Mouse (Mus musculus) urinary bladder, postnatal 10 days (tissue): Measurements from ENCODE around the gene Cyp2j7.
"Not testable (repeated sequence)": the region's sequence is repeated elsewhere in the genome, so short reads cannot be mapped to it uniquely, and the experiment has no call there.

ENCODE experiments used
- DNase-seq: peaks from one replicate; pipeline ENCODE4 v3.0.0; 2022; ENCODE audit warnings: low spot score

Gene Cyp2j7

DNA sequence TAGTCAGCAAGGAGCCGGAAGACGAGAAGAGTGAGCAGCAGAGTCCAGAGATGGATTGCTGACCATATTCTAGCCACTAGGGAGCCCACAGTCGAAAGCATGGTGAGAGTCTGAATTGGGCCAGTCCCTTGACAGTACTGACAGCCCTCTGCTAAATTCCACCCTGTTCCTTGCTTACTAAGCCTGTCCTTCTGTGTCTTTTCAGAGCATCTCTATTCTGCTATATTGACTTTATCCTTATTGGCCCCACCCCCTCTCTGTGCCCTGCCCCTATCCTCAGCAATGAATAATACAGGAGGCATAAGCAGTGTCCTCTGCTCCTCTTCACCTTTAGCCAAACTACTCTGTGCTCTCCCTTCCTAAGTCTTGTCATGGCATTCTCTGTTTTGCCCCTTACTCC lies at the start of gene Cyp2j7:
Cyp2j7 (minus strand) TSS at position 101 of the 400 bp plus-strand sequence.
- DNase-seq, result no peak

- not testable (repeated sequence) for DNase-seq
Measured at GRCm38 (mm10) chr4:96276896-96277295, 40.4 kb upstream of the Cyp2j7 start.

DNA sequence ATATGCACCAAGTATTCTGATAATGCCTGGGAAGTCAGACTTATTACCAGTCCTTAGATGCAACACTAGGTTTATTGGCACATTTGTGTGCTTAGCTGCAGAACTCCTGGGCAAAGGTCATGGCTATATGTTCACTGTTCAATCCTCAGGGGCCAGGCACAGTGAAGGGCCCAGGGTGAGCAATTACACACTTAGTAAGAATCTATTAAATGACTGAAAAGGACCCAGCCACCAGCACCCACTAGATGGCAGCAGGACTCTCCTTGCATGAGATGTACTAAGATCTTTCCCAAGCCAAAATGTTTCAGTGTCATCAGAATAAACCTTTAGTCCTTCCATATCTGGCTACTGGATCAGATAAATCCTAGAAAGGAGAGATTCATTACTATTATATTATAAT lies 37.4 kb upstream of the Cyp2j7 start:
- no peak for DNase-seq

GRCm38 (mm10) chr4:96196701-96197100 lies 39.8 kb downstream of the Cyp2j7 start:
- no peak for DNase-seq

- not testable (repeated sequence) for DNase-seq
Measured at GRCm38 (mm10) chr4:96189321-96189720, 47.1 kb downstream of the Cyp2j7 start.

DNA sequence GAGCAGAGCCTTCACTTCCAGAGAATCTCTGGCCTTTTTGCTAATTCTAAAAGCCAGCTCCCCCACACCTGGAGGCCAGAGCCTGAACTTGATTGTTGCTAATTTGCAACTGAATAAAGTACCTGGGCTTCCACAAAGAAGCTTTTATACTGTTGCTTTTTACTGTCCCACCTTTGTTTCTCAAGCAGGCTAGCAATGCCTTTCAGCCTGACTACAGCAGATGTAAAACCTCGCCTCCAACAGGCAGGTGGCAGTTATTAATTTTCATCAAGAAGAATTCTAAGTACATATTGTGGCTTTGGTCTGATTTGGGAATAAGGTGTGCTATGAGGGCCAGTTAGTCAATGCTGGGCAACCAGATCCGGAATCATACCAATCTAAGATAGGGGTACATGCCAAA lies 47.8 kb downstream of the Cyp2j7 start:
- not testable (repeated sequence) for DNase-seq

- not testable (repeated sequence) for DNase-seq
Measured at GRCm38 (mm10) chr4:96188146-96188545, 48.3 kb downstream of the Cyp2j7 start.

DNA sequence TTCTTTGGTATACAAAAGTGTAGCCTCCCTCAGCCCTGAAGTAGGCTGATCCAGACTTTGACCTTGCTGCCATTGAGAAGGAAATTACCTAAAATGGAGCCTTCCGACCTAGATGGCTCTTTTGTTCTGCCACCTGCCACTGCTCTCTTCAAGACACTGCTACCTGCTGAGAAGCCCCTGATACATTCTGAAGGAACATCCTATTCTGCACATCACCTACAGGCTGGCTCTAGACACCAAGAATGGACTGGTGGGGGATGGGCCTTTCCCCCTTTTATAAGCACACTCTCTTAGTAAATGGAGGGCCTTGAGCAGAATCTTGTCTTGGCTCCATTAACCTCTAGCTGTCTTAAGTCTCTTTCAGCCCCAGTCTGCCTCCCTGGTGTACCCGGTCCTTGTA lies 51.7 kb downstream of the Cyp2j7 start:
- DNase-seq, result not testable (repeated sequence)

DNA sequence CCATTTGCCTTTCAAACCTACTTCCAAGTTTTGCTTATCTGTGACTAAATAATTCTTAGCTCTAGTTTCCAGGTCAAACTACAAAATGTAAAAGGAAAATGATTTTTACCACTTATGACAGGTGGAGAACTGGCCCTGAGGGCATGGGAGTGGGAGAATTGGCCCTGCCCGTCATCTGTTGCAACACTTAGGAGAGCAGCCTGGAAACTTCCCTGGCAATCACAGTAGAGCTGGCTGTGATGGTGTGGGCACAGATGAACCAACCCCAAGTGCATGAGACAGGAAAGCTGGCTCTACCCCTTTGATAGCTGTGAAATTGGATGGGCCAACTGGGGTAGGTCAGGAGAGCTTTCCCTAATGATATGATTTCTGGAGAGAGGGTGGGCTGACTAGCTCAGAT lies 73.6 kb downstream of the Cyp2j7 start:
- no peak for DNase-seq

DNA sequence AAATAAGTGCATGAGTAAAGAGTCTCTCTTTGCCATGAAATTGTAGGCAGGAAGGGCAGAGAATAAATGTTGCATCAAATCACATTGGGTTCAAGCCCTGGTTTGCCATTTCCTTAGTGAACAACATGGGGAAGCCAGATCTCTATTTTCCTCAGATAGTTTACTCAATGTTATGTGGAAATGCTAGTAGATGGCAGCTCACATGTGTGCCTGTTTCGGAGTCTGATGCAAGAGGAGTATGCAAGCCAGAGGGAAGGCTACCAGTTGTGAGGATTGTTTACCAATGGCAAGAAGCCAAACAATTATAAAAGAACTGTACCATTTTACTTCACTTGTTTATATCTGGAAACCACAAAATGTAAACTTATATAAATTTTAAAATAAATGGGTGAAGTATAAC lies 74.9 kb downstream of the Cyp2j7 start:
- DNase-seq, result no peak
